Mouse (Mus musculus) MN1 (cell line): Measurements from ENCODE around the gene Tspan32.

ENCODE experiments used
- DNase-seq: peaks from one replicate; pipeline ENCODE4 v3.0.0-alpha.2; 2016; ENCODE audit warnings: low spot score

Gene Tspan32

GRCm38 (mm10) chr7:143033581-143033980 is 28.7 kb downstream of the Tspan32 start:
- DNase-seq: no peak

- DNase-seq: no peak
Measured at GRCm38 (mm10) chr7:143034112-143034511, 29.3 kb downstream of the Tspan32 start.

GRCm38 (mm10) chr7:143034519-143035450 is 29.9 kb downstream of the Tspan32 start:
- DNase-seq: no peak

GRCm38 (mm10) chr7:143036787-143037186 is 31.9 kb downstream of the Tspan32 start:
- no peak for DNase-seq

- no peak for DNase-seq
Measured at GRCm38 (mm10) chr7:143037306-143037705, 32.5 kb downstream of the Tspan32 start.

- DNase-seq: no peak
Measured at GRCm38 (mm10) chr7:143038174-143038931, 33.5 kb downstream of the Tspan32 start.

GRCm38 (mm10) chr7:143040561-143040960 is 35.7 kb downstream of the Tspan32 start:
- DNase-seq: no peak

- no peak for DNase-seq
Measured at GRCm38 (mm10) chr7:143041138-143041822, 36.4 kb downstream of the Tspan32 start.

- no peak for DNase-seq
Measured at GRCm38 (mm10) chr7:143042089-143042488, 37.2 kb downstream of the Tspan32 start.

GRCm38 (mm10) chr7:143042897-143043300 is 38.1 kb downstream of the Tspan32 start:
- no peak for DNase-seq

GRCm38 (mm10) chr7:143044049-143044825 is 39.4 kb downstream of the Tspan32 start:
- no peak for DNase-seq

- DNase-seq: no peak
Measured at GRCm38 (mm10) chr7:143044826-143045206, 40.0 kb downstream of the Tspan32 start.

GRCm38 (mm10) chr7:143046358-143046757 is 41.5 kb downstream of the Tspan32 start:
- DNase-seq: no peak

GRCm38 (mm10) chr7:143049331-143049730 is 44.5 kb downstream of the Tspan32 start:
- DNase-seq: no peak

GRCm38 (mm10) chr7:143049841-143050816 is 45.3 kb downstream of the Tspan32 start:
- DNase-seq: peak; percentile 51

- no peak for DNase-seq
Measured at GRCm38 (mm10) chr7:143051316-143051715, 46.5 kb downstream of the Tspan32 start.

- peak; percentile 46 for DNase-seq
Measured at GRCm38 (mm10) chr7:143052626-143053007, 47.8 kb downstream of the Tspan32 start, which contains the start of gene Cd81. Gene Cd81 (plus strand): TSS chr7:143052739.

- DNase-seq: peak; percentile 56
Measured at GRCm38 (mm10) chr7:143053008-143053899, 48.4 kb downstream of the Tspan32 start.

- DNase-seq: peak; percentile 25
Measured at GRCm38 (mm10) chr7:143053961-143054611, 49.2 kb downstream of the Tspan32 start.
